Mouse (Mus musculus) cerebellum, adult 9-11 months (tissue): Measurements from ENCODE around the gene Serpinb3a.
"Not testable (repeated sequence)": the region's sequence is repeated elsewhere in the genome, so short reads cannot be mapped to it uniquely, and the experiment has no call there.

Experiments
- DNase-seq: peaks from one replicate; pipeline ENCODE4 v3.0.0; 2022

Serpinb3a gene

DNA sequence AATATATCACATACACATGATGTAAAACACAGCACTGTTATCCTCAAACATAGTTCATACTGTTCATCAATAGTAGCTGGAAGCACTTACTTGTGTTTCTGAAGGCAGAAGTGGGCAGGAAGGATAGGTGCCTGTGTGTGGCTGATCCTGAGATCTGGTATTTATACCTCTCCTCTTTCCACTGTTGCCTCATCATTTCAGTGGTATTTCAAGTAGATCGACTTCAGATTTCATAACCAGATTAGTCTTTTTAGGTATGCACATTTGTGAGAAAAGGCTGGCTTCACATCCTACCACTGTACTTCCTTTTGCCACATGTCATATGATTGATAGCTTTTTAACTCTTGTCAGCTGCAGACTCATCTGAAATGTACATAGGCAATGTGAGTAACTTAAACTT is at the start of gene Serpinb3a:
Serpinb3a (minus strand) TSS at position 101 of the 400 bp plus-strand sequence.
- DNase-seq: no peak

DNA sequence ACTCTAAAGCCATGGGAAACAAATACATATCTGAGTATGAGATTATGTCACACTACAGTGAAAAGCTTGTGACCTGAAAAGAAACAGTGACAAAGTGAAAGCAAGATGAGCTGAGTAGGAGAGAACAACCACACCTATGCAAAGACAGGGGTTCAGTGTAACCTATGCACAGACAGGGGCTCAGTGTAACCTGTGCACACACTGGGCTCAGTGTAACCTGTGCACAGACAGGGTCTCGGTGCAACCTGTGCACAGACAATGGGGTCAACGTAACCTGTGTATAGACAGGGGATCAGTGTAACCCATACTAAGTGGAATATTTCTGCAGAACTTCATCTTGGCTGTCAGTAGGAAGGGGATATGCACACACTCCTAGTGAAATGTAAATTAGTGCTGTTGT is 46.3 kb upstream of the Serpinb3a start:
- DNase-seq: no peak

DNA sequence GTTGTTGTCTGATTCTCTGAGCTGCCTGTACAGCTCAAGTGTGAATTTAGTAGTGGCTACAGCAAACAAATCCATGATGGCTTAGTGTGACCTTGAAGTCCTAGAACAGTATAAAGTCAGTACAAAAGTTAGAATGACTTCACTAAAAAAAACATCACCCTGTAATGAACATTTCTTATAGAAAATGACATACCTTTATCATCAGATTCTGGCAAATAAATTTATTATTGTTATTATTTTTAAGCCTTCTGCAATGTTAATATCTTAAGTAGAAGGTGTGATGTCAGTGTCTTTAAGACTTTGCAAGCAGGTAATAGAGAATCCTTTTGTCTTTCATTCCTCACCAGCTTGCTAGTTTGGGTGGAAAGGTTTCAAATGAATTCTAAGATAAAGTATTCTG is 31.3 kb upstream of the Serpinb3a start, which contains the start of gene Serpinb3d:
Serpinb3d (minus strand) TSS at position 101 of the 400 bp plus-strand sequence.
- no peak for DNase-seq

DNA sequence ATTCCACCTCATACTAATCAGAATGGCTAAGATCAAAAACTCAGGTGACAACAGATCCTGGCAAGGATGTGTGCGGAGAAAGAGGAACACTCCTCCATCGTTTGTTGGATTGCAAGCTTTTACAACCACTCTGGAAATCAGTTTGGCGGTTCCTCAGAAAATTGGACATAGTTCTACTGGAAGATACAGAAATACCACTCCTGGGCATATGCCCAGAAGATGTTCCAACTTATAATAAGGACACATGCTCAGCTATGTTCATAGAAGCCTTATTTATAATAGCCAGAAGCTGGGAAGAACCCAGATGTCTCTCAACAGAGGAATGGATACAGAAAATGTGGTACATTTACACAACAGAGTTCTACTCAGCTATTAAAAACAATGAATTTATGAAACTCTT is 17.9 kb downstream of the Serpinb3a start:
- not testable (repeated sequence) for DNase-seq

DNA sequence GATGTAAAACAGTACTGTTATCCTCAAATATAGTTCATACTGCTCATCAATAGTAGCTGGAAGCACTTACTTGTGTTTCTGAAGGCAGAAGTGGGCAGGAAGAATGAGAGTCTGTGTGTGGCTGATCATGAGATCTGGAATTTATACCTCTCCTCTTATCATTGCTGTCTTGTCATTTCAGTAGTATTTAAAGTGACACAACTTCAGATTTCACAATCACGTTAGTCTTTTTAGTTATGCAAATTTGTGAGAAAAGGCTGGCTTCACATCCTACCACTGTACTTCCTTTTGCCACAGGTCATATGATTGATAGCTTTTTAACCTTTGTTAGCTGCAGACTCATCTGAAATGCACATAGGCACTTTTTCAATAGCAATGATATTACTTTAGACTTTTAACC is 26.2 kb downstream of the Serpinb3a start:
- DNase-seq: no peak

DNA sequence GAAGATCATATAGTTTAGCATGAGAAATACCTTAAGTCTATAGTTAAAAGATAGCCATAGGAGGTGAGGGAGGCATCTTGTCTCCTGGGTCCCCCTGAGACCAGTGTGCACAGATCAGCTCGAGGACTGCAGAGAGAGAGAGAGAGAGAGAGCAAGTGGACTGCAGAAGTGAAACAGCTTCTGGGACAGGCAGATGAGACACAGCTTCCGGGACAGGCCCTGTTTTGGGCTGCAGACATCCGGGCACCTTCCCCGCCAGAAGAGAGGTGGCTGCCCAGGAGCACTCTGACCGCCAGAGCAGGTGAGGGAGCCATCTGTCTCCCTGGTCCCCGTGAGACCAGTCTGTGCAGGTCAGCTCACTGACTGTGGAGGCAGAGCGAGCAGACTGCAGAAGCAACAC is 36.9 kb downstream of the Serpinb3a start:
- no peak for DNase-seq

DNA sequence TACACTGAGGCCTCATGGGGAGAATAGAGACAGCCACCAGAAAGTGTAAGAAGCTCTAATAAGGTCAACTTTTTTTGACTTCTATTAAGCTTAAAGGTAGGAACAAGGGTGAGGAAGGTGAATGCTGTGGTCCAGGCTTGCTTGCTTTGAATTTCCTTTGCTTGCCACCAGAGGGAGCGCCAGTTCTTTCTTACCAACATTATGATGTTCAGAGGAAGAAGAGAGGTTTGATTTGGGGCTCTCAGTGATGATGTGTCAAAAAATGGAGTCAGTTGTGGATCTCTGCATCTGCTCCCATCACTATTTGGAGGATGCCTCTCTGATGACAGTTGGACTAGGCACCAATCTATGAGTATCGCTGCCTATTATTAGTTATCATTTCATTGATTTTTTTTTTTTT is 37.6 kb downstream of the Serpinb3a start:
- no peak for DNase-seq

DNA sequence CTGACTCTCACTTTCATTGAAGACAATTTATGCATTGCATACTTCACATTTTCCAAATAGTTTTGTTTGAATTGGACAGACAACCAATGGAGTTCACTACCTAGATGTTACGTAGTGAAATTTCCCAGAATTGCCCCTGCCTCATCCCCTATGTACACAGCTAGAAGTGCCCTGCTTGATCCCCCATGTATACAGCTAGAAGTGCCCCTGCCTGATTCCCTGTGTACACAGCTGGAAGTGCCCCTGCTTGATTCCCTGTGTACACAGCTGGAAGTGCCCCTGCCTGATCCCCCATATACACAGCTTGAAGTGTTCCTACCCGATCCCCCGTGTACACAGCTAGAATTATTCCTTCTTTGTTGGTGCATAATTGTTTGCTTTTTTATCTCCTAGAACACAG is 45.8 kb downstream of the Serpinb3a start:
- no peak for DNase-seq

DNA sequence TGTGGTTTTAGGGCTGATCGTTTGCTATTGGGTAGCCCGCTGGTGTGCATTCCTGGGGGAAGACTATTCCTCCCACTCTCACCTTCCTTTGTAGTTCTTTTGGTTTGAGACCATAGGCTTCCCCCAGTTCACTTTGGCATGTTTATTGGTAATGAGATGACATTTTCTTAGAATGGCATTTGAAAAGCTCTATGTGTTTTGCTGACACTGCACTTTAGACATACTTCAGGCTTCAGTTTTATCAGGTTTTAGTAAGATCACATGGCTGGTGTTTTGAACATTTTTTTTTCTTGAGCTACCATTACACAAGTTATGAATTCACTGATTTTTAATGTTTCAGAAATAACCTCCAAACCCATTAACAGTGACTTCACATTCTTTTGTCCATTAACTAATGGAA is 50.3 kb downstream of the Serpinb3a start:
- DNase-seq: no peak

DNA sequence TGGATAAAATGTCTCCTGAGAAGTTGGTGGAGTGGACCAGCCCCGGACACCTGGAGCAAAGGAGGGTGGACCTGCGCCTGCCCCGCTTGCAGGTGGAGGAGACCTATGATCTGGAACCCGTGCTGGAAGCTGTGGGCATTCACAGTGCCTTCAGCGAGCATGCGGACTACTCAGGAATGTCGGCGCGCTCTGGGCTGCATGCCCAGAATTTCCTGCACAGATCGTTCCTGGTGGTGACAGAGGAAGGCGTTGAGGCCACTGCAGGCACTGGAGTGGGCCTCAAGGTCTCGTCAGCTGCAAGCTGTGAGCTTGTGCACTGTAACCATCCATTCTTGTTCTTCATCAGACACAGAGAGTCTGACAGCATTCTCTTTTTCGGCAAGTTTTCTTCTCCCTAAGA is 51.7 kb downstream of the Serpinb3a start:
- no peak for DNase-seq
